Mouse (Mus musculus) E14TG2a.4 (cell line): ENCODE results near the gene Enpp1.
A peak's percentile ranks its signal among the peaks of the same experiment; 100 is the strongest.

ENCODE experiments used
- H3K27me3 ChIP-seq: 2 replicates; pipeline ENCODE4 v1.6.1; 2014; ENCODE audit warnings: low read length, control low read depth; ENCODE audit not compliant: insufficient read depth
- H3K36me3 ChIP-seq: 2 replicates; pipeline ENCODE4 v1.6.1; 2014; ENCODE audit warnings: low read length, control low read depth; ENCODE audit not compliant: insufficient read depth
- H3K4me1 ChIP-seq: replicated peaks from 2 replicates; pipeline ENCODE4 v1.6.1; 2014; ENCODE audit warnings: low read depth, low read length, control low read depth
- H3K4me3 ChIP-seq: replicated peaks from 2 replicates; pipeline ENCODE4 v1.5.1; 2014; ENCODE audit warnings: mild to moderate bottlenecking, low read length
- H3K9me3 ChIP-seq: 2 replicates; pipeline ENCODE4 v1.6.1; 2014; ENCODE audit warnings: low read length, control low read depth
- CTCF ChIP-seq: conservative IDR thresholded peaks from 2 replicates; pipeline ENCODE4 v1.5.1; 2014; ENCODE audit warnings: low read length
- NANOG ChIP-seq: IDR thresholded peaks from 2 replicates; pipeline ENCODE4 v1.6.1; 2014; ENCODE audit warnings: borderline replicate concordance, low read length, mixed read lengths
- POU5F1 ChIP-seq: IDR thresholded peaks from 2 replicates; pipeline ENCODE4 v1.6.1; 2014; ENCODE audit warnings: low read length, borderline replicate concordance

Gene Enpp1

GRCm38 (mm10) chr10:24592969-24593368 is 119.0 kb downstream of the Enpp1 start:
- H3K9me3 ChIP-seq: peaks cover 6% of the 10 kb centered on the region; the same call in 1 of the 2 replicates
- peaks cover 17% of the 10 kb centered on the region for H3K36me3 ChIP-seq
- no peaks in the 10 kb centered on the region for H3K27me3 ChIP-seq
- H3K4me1 ChIP-seq: peaks cover 77% of the 10 kb centered on the region
- TF ChIP-seq POU5F1: no peak
- no peak for TF ChIP-seq CTCF
- TF ChIP-seq NANOG: no peak
- H3K4me3 ChIP-seq: no peak overlapping the region

GRCm38 (mm10) chr10:24592318-24592717 is 119.6 kb downstream of the Enpp1 start:
- H3K9me3 ChIP-seq: peaks cover 6% of the 10 kb centered on the region; the same call in 1 of the 2 replicates
- H3K36me3 ChIP-seq: peaks cover 11% of the 10 kb centered on the region
- no peak overlapping the region for H3K4me3 ChIP-seq
- TF ChIP-seq CTCF: no peak
- TF ChIP-seq NANOG: no peak
- TF ChIP-seq POU5F1: no peak
- H3K4me1 ChIP-seq: peaks cover 72% of the 10 kb centered on the region
- H3K27me3 ChIP-seq: no peaks in the 10 kb centered on the region

- Histone ChIP-seq H3K27me3 (no peaks in the 10 kb centered on the region), H3K36me3 (peaks cover 5% of the 10 kb centered on the region), H3K4me3 (no peak overlapping the region), H3K9me3 (peaks cover 6% of the 10 kb centered on the region; the same call in 1 of the 2 replicates), H3K4me1 (peaks cover 66% of the 10 kb centered on the region)
- TF ChIP-seq NANOG (no peak), CTCF (no peak), POU5F1 (no peak)
These were observed 120.2 kb downstream of the Enpp1 start for GRCm38 (mm10) chr10:24591741-24592140.

GRCm38 (mm10) chr10:24591136-24591535 is 120.8 kb downstream of the Enpp1 start:
- H3K4me1 ChIP-seq: peaks cover 60% of the 10 kb centered on the region
- TF ChIP-seq CTCF (peak; percentile 88), POU5F1 (no peak)
- H3K4me3 ChIP-seq: no peak overlapping the region

GRCm38 (mm10) chr10:24590546-24590945 is 121.4 kb downstream of the Enpp1 start:
- TF ChIP-seq CTCF (no peak), POU5F1 (peak; percentile 31; the same call in 1 of the 2 replicates)
- Histone ChIP-seq H3K9me3 (peaks cover 6% of the 10 kb centered on the region; the same call in 1 of the 2 replicates), H3K4me1 (peaks cover 59% of the 10 kb centered on the region), H3K27me3 (no peaks in the 10 kb centered on the region), H3K36me3 (no peaks in the 10 kb centered on the region), H3K4me3 (no peak overlapping the region)

More at GRCm38 (mm10) chr10:24591136-24591535, 120.8 kb downstream of the Enpp1 start:
- Histone ChIP-seq H3K36me3 (no peaks in the 10 kb centered on the region), H3K9me3 (peaks cover 6% of the 10 kb centered on the region; the same call in 1 of the 2 replicates), H3K27me3 (no peaks in the 10 kb centered on the region)

GRCm38 (mm10) chr10:24589238-24589637 is 122.7 kb downstream of the Enpp1 start:
- H3K36me3 ChIP-seq: no peaks in the 10 kb centered on the region
- TF ChIP-seq NANOG: no peak
- TF ChIP-seq POU5F1: no peak
- TF ChIP-seq CTCF: no peak

GRCm38 (mm10) chr10:24588824-24589223 is 123.1 kb downstream of the Enpp1 start:
- Histone ChIP-seq H3K36me3 (no peaks in the 10 kb centered on the region), H3K4me3 (no peak overlapping the region), H3K27me3 (no peaks in the 10 kb centered on the region), H3K4me1 (peaks cover 52% of the 10 kb centered on the region), H3K9me3 (peaks cover 6% of the 10 kb centered on the region; the same call in 1 of the 2 replicates)
- TF ChIP-seq NANOG: no peak
- TF ChIP-seq POU5F1: no peak
- no peak for TF ChIP-seq CTCF

More at GRCm38 (mm10) chr10:24589238-24589637, 122.7 kb downstream of the Enpp1 start:
- Histone ChIP-seq H3K4me1 (peaks cover 56% of the 10 kb centered on the region), H3K27me3 (no peaks in the 10 kb centered on the region), H3K4me3 (no peak overlapping the region), H3K9me3 (peaks cover 6% of the 10 kb centered on the region; the same call in 1 of the 2 replicates)
